Mouse (Mus musculus) thymus, postnatal 10 days (tissue): ENCODE data around the gene Gm7347.
"Not testable (repeated sequence)": the region's sequence is repeated elsewhere in the genome, so short reads cannot be mapped to it uniquely, and the experiment has no call there.

Experiments
- DNase-seq, 2 experiments: peaks; one replicate each; pipeline ENCODE4 v3.0.0; 2021; ENCODE audit warnings: low spot score in 2 of 2

The Gm7347 gene

DNA sequence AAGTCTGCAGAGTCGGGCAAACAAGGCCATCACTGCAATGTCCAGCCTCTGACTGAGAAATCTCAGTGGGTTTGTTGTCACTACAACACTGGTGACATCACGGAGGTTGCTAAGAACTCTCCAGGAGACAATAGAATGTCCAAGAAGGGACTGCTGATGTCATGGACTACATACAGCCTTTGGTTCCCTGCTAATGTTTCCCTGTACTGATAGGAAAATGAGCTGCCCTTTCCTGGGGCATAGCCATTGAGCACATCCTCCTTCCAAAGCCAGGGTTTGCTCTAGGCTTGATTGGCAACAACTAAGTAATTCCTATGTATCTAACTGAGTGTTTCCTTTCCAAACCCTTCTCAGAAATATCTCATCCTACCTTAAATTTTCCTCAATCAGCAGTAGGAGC, at the start of gene Gm7347:
TSS of gene Gm7347 (minus strand) at position 101 of the 400 bp plus-strand sequence.
- DNase-seq: not testable (repeated sequence)

DNA sequence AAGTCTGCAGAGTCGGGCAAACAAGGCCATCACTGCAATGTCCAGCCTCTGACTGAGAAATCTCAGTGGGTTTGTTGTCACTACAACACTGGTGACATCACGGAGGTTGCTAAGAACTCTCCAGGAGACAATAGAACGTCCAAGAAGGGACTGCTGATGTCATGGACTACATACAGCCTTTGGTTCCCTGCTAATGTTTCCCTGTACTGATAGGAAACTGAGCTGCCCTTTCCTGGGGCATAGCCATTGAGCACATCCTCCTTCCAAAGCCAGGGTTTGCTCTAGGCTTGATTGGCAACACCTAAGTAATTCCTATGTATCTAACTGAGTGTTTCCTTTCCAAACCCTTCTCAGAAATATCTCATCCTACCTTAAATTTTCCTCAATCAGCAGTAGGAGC, 46.9 kb upstream of the Gm7347 start, which contains the start of gene 5031410I06Rik:
TSS of gene 5031410I06Rik (minus strand) at position 101 of the 400 bp plus-strand sequence.
- not testable (repeated sequence) for DNase-seq

DNA sequence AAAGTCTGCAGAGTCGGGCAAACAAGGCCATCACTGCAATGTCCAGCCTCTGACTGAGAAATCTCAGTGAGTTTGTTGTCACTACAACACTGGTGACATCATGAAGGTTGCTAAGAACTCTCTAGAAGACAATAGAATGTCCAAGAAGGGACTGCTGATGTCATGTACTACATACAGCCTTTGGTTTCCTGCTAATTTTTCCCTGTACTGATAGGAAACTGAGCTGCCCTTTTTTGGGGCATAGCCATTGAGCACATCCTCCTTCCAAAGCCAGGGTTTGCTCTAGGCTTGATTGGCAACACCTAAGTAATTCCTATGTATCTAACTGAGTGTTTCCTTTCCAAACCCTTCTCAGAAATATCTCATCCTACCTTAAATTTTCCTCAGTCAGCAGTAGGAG, 30.8 kb upstream of the Gm7347 start, which contains the start of gene Gm10471:
TSS of gene Gm10471 (minus strand) at position 101 of the 400 bp plus-strand sequence.
- not testable (repeated sequence) for DNase-seq

DNA sequence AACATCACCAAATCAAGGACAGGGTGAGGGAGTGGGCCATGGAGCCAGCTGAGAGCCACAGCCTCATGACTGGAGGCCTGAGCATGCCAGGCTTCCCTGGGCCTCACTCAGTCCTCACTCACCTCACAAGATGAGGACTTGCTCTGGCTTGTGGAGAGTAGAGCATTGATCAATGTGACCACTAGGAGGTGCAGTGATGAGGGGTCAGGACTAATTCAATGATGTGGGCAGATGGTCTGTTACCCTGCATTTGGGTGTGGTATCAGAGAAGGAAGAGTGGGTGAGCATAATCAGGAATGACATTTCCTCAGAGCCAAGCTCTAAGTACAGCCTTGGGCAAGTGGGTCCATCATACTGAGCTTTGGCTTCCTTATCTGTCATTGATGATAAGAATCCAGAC, 20.6 kb upstream of the Gm7347 start:
- DNase-seq: not testable (repeated sequence)

DNA sequence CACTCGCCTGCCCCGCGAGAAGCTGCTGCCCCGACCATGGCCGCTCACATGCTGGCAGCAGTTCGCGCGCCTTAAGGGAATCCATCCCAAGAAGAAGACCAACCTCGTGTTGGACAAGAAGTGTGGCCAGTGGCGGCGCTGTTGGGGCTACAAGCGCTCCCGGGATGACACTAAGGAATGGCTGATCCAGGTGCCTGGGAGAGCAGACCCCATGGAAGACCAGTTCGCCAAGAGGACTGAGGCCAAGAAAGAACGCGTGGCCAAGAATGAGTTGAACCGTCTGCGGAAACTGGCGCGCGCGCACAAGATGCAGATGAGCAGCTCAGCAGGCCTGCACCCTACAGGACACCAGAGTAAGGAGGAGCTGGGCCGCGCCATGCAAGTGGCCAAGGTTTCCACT, 12.3 kb upstream of the Gm7347 start:
- no peak for DNase-seq

DNA sequence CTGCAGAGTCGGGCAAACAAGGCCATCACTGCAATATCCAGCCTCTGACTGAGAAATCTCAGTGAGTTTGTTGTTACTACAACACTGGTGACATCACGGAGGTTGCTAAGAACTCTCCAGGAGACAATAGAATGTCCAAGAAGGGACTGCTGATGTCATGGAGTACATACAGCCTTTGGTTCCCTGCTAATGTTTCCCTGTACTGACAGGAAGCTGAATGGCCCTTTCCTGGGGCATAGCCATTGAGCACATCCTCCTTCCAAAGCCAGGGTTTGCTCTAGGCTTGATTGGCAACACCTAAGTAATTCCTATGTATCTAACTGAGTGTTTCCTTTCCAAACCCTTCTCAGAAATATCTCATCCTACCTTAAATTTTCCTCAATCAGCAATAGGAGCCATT, 18.9 kb downstream of the Gm7347 start, which contains the start of gene Speer4a:
TSS of gene Speer4a (minus strand) at position 101 of the 400 bp plus-strand sequence.
- not testable (repeated sequence) for DNase-seq

DNA sequence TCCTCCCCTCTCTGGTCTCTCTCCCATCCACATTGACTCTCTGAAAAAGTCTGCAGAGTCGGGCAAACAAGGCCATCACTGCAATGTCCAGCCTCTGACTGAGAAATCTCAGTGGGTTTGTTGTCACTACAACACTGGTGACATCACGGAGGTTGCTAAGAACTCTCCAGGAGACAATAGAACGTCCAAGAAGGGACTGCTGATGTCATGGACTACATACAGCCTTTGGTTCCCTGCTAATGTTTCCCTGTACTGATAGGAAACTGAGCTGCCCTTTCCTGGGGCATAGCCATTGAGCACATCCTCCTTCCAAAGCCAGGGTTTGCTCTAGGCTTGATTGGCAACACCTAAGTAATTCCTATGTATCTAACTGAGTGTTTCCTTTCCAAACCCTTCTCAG, 35.6 kb downstream of the Gm7347 start, which contains the start of gene Gm5862:
TSS of gene Gm5862 (minus strand) at position 101 of the 400 bp plus-strand sequence.
- not testable (repeated sequence) for DNase-seq

DNA sequence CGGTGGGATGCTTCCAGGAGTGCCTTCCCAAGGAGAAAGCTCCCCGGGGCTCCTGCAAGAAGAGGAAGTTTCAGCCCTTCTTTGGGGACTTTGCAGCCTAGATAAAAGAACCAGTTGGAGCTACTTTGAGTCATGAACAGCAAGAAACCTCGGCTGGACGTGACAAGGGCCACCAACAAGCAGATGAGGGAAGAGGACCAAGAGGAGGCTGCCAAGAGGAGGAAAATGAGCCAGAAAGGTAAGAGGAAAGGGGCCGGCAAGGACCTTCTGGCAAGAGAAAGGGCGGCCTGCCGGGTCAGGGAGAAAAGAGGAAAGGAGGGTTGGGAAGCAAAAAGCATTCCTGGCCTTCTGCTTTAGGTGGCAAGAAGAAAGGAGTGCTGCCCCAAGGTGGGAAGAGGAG, 50.7 kb downstream of the Gm7347 start:
- DNase-seq: not testable (repeated sequence)

DNA sequence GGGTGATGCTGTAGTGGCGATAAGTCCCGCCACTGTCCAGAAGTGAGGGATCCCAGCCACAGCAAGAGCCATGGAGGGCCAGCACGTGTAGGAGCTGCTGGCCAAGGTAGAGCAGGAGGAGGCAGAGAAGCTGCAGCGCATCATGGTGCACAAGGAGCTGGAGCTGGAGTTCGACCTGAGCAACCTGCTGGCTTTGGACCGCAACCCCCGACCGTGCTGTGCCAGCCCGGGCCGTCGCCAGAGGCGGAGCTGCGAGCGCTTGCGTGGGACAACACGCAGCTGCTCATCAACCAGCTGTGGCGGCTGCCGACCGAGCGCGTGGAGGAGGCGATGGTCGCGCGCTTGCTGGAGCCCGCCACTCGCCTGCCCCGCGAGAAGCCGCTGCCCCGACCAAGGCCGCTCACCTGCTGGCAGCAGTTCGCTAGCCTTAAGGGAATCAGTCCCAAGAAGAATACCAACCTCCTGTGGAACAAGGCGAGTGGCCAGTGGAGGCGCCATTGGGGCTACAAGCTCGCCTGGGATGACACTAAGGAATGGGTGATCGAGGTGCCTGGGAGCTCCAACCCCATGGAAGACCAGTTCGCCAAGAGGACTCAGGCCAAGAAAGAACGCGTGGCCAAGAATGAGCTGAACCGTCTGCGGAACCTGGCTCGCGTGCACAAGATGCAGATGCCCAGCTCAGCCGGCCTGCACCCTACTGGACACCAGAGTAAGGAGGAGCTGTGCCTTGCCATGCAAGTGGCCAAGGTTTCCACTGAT, 51.3 kb downstream of the Gm7347 start:
- DNase-seq: not testable (repeated sequence)

DNA sequence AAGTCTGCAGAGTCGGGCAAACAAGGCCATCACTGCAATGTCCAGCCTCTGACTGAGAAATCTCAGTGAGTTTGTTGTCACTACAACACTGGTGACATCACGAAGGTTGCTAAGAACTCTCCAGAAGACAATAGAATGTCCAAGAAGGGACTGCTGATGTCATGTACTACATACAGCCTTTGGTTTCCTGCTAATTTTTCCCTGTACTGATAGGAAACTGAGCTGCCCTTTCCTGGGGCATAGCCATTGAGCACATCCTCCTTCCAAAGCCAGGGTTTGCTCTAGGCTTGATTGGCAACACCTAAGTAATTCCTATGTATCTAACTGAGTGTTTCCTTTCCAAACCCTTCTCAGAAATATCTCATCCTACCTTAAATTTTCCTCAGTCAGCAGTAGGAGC, 53.7 kb downstream of the Gm7347 start, which contains the start of gene Gm1979:
TSS of gene Gm1979 (minus strand) at position 101 of the 400 bp plus-strand sequence.
- not testable (repeated sequence) for DNase-seq
